Mouse (Mus musculus) ES-E14 (cell line): Measurements from ENCODE around the gene Cntn5. TPM values are rescaled to one million over a fixed set of nuclear protein-coding genes. Genes with fewer than 3 reads are reported as not detected.

Experiments
- DNase-seq: peaks from one replicate; pipeline ENCODE4 v3.0.0-alpha.2; 2013; ENCODE audit warnings: low read depth, low spot score
- H3K27ac ChIP-seq: 2 replicates; pipeline ENCODE4 v1.5.1; 2012; ENCODE audit warnings: low read depth, mild to moderate bottlenecking, low read length, moderate library complexity, mixed read lengths; ENCODE audit not compliant: poor library complexity, insufficient read depth, severe bottlenecking
- H3K36me3 ChIP-seq: 2 replicates; pipeline ENCODE4 v1.6.1; 2012; ENCODE audit warnings: mild to moderate bottlenecking, low read length, moderate library complexity, mixed read lengths; ENCODE audit not compliant: control insufficient read depth, poor library complexity, insufficient read depth, severe bottlenecking
- H3K4me1 ChIP-seq, 2 experiments: fragments of 150-350 bp in 1 of 2; sonication (generic) in 1 of 2; 2 replicates each; pipeline ENCODE4 v1.6.1; 2012; ENCODE audit warnings: low read length in 2 of 2, mild to moderate bottlenecking in 1 of 2, mixed read lengths in 1 of 2; ENCODE audit not compliant: control insufficient read depth in 2 of 2, insufficient read depth in 2 of 2, poor library complexity in 1 of 2
- H3K4me3 ChIP-seq, 2 experiments: fragments of 150-350 bp in 1 of 2; sonication (generic) in 1 of 2; 2 replicates each; pipeline ENCODE4 v1.5.1; 2012; ENCODE audit warnings: low read length in 2 of 2, low read depth in 1 of 2, mild to moderate bottlenecking in 1 of 2, mixed read lengths in 1 of 2; ENCODE audit not compliant: insufficient read depth in 1 of 2, poor library complexity in 1 of 2, severe bottlenecking in 1 of 2
- H3K9ac ChIP-seq: 2 replicates; pipeline ENCODE4 v1.6.1; 2012; ENCODE audit warnings: low read depth, mild to moderate bottlenecking, low read length, mixed read lengths; ENCODE audit not compliant: poor library complexity, insufficient read depth, severe bottlenecking
- H3K9me3 ChIP-seq: fragments of 150-350 bp; sonication (generic); 2 replicates; pipeline ENCODE4 v1.6.1; 2012; ENCODE audit warnings: low read depth, mild to moderate bottlenecking, low read length; ENCODE audit not compliant: control insufficient read depth, insufficient read depth
- CHD2 ChIP-seq: IDR thresholded peaks from 2 replicates; pipeline ENCODE4 v1.6.1; 2014; ENCODE audit warnings: mild to moderate bottlenecking, low read depth, low read length, inconsistent platforms
- HCFC1 ChIP-seq: IDR thresholded peaks from 2 replicates; pipeline ENCODE4 v1.6.1; 2012; ENCODE audit warnings: low read length, inconsistent platforms, borderline replicate concordance; ENCODE audit not compliant: insufficient read depth
- MAFK ChIP-seq: IDR thresholded peaks from 2 replicates; pipeline ENCODE4 v1.6.1; 2014; ENCODE audit warnings: mild to moderate bottlenecking, low read depth, low read length, inconsistent platforms; ENCODE audit not compliant: insufficient read depth
- ZC3H11A ChIP-seq: IDR thresholded peaks from 2 replicates; pipeline ENCODE4 v1.6.1; 2012; ENCODE audit warnings: low read depth, mild to moderate bottlenecking, inconsistent platforms, low read length, borderline replicate concordance
- ZNF384 ChIP-seq: IDR thresholded peaks from 2 replicates; pipeline ENCODE4 v1.6.1; 2012; ENCODE audit warnings: low read depth, low read length, inconsistent platforms
- in situ Hi-C, 2 experiments: fragments of 600-800 bp; cut with MboI; formaldehyde crosslinking; loops; one replicate each; pipeline ENCODE4 v1.15.1; 2025; ENCODE audit warnings: low sequenced_read_pairs in 2 of 2, inconsistent platforms in 1 of 2; ENCODE audit not compliant: unreplicated experiment in 2 of 2
- total RNA-seq: library from RNA; depleted of rRNA; stranded (reverse); fragments of 300-350 nt; gene quantifications from 2 replicates; pipeline ENCODE4 v1.2.3, GENCODE M21; 2012

Gene Cntn5
- total RNA-seq, 1 experiment, result not detected

DNA sequence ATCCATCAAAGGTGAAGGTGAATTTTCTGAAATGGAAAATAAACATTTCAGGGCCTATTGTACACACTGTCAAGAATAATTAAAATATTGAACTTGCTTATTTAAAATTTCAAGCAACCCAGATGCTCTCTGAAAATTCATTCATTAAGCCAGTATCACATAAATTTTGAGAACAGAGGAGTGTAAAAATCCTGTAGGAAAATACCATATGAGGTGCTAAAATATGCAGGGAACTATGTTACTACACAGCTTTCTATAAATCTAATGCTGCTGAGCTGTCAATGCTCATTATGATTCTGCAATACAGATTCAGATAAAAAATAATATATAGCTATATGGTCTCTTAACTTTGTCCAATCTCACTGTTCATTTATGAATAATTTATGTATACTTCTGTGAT is 1134.9 kb downstream of the Cntn5 start:
- TF ChIP-seq HCFC1 (no peak), MAFK (no peak), CHD2 (no peak), ZC3H11A (no peak), ZNF384 (no peak)
- H3K9me3 ChIP-seq, result no peaks in the 10 kb centered on the region
- DNase-seq, result no peak
- in situ Hi-C loops, result no loop called here
- H3K27ac ChIP-seq, result no peak overlapping the region
- no peaks in the 10 kb centered on the region for H3K36me3 ChIP-seq
- no peaks in the 10 kb centered on the region for H3K4me1 ChIP-seq
- no peak overlapping the region for H3K9ac ChIP-seq
- no peak overlapping the region for H3K4me3 ChIP-seq

DNA sequence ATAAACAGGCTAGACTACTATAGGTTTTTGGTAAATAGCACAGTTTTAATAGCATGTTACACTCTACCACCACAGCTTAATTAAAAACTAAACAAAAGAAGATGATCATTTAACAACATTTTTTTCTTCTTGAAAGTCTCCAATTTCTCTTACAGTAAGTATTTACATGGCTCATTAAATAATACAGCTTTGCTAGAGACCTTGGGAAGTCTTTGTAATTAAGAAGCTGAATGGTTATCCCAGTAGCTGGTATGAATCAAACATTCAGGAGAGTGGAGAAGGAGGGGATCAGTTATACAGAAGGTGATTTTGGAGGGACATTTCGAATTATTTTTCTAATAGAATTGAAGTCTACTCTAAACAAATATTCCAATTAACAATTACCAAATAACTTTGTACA is 1186.4 kb downstream of the Cntn5 start:
- TF ChIP-seq CHD2 (no peak), MAFK (no peak), ZC3H11A (no peak), HCFC1 (no peak), ZNF384 (no peak)
- no peak overlapping the region for H3K9ac ChIP-seq
- H3K9me3 ChIP-seq, result no peaks in the 10 kb centered on the region
- H3K27ac ChIP-seq, result no peak overlapping the region
- H3K4me3 ChIP-seq, result no peak overlapping the region
- DNase-seq, result no peak
- in situ Hi-C loops, result no loop called here
- H3K4me1 ChIP-seq, result no peaks in the 10 kb centered on the region
- no peaks in the 10 kb centered on the region for H3K36me3 ChIP-seq

DNA sequence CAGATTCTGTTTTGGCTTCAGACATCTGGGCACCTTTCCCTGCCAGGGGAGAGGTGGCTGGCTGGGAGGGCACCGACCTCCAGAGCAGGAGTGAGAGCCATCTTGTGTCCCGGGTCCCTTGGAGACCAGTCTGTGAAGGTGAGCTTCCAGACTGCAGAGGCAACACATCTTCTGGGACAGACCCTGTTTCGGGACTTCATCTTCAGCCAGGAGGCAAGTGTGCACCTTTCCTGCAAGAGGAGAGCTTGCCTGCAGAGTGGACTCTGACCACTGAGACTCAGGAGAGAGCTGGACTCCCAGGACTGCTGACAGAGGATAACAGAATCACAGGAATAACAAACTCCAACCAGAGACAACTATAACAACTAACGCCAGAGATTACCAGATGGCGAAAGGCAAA is 1195.9 kb downstream of the Cntn5 start:
- no peak overlapping the region for H3K9ac ChIP-seq
- no peaks in the 10 kb centered on the region for H3K9me3 ChIP-seq
- no peak for DNase-seq
- H3K27ac ChIP-seq, result no peak overlapping the region
- H3K4me1 ChIP-seq, result no peaks in the 10 kb centered on the region
- no peak overlapping the region for H3K4me3 ChIP-seq
- in situ Hi-C loops, result no loop called here
- H3K36me3 ChIP-seq, result no peaks in the 10 kb centered on the region
- TF ChIP-seq MAFK (no peak), HCFC1 (no peak), ZNF384 (no peak), CHD2 (no peak), ZC3H11A (no peak)

DNA sequence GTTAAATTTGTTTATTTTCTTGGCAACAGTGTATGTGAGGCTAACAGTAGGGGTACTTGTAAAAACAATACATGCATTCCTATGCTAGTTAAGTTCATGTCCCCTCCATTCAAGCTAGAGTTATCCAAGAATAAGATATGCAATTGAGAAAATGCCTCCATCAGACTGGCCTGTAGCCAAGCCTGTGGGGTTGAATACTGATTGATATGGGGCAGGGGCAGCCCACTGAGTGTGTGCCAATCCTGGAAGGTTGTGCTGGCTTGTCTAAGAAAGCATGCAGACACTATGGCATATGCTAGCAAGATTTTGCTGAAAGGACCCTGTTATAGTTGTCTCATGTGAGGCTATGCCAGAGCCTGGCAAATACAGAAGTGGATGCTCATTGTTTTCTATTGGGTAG is 1196.8 kb downstream of the Cntn5 start:
- Histone ChIP-seq H3K36me3 (no peaks in the 10 kb centered on the region), H3K27ac (no peak overlapping the region), H3K9ac (no peak overlapping the region), H3K9me3 (no peaks in the 10 kb centered on the region), H3K4me3 (no peak overlapping the region), H3K4me1 (no peaks in the 10 kb centered on the region)
- no peak for DNase-seq
- TF ChIP-seq HCFC1 (no peak), ZC3H11A (no peak), ZNF384 (no peak), MAFK (no peak), CHD2 (no peak)
- in situ Hi-C loops, result no loop called here

DNA sequence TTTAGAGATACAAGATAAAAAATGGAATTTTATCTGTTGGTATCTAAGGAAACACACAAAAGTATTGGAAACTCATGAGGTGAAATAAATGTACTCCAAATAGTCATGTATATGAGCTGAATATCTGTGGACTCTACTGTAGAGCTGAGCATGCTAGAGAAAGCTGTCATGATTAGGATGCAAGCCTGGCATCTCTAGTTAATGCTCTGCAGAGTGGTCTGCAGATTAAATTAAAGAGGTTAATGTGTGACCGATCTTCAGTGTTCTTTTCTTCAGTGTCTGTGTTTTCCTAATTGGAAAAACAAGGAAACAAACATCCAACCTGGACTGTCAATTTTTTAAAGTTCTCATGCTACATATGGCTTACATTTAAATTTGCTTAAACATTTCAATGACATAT is 1199.4 kb downstream of the Cntn5 start:
- no peak for DNase-seq
- H3K9me3 ChIP-seq, result no peaks in the 10 kb centered on the region
- no peak for TF ChIP-seq MAFK
- in situ Hi-C loops, result no loop called here
- no peak overlapping the region for H3K27ac ChIP-seq
- H3K4me1 ChIP-seq, result no peaks in the 10 kb centered on the region
- H3K9ac ChIP-seq, result no peak overlapping the region
- no peaks in the 10 kb centered on the region for H3K36me3 ChIP-seq
- H3K4me3 ChIP-seq, result no peak overlapping the region
